Mouse (Mus musculus) heart, embryonic 10.5 days (tissue): ENCODE measurements at regions not wholly inside any gene's neighbourhood (a gene's known extent, or its start where the extent isn't known, plus 50 kb on each side); places are given as distances from the start of the nearest gene placed in this dataset.

ENCODE experiments used
- DNase-seq: peaks from one replicate; pipeline ENCODE4 v3.0.0-alpha.2; 2017; ENCODE audit warnings: low spot score
- H3K27ac ChIP-seq: fragments of 300-500 bp; sonication (generic); 2 replicates; pipeline ENCODE4 v1.5.1; 2016; ENCODE audit warnings: mild to moderate bottlenecking
- H3K27me3 ChIP-seq: fragments of 300-500 bp; sonication (generic); 2 replicates; pipeline ENCODE4 v1.6.1; 2016; ENCODE audit warnings: mild to moderate bottlenecking; ENCODE audit not compliant: poor library complexity, insufficient read depth, severe bottlenecking
- H3K36me3 ChIP-seq: fragments of 300-500 bp; sonication (generic); 2 replicates; pipeline ENCODE4 v1.6.1; 2016; ENCODE audit warnings: mild to moderate bottlenecking, moderate library complexity
- H3K4me1 ChIP-seq: fragments of 300-500 bp; sonication (generic); 2 replicates; pipeline ENCODE4 v1.6.1; 2016; ENCODE audit warnings: mild to moderate bottlenecking
- H3K4me3 ChIP-seq: fragments of 300-500 bp; sonication (generic); 2 replicates; pipeline ENCODE4 v1.5.1; 2016; ENCODE audit warnings: mild to moderate bottlenecking, moderate library complexity
- H3K9me3 ChIP-seq: fragments of 300-500 bp; sonication (generic); 2 replicates; pipeline ENCODE4 v1.6.1; 2016; ENCODE audit warnings: mild to moderate bottlenecking, moderate library complexity
- WGBS: fragments of 180-500 bp; shearing (Covaris S2); methylation state at CpG from one replicate; pipeline ENCODE4 v1.1.7; 2016; 5-methylcytosine and 5-hydroxymethylcytosine counted together

GRCm38 (mm10) chr11:37735992-37736391, 500.2 kb upstream of the Tenm2 start:
- no peak overlapping the region for H3K27ac ChIP-seq

DNA sequence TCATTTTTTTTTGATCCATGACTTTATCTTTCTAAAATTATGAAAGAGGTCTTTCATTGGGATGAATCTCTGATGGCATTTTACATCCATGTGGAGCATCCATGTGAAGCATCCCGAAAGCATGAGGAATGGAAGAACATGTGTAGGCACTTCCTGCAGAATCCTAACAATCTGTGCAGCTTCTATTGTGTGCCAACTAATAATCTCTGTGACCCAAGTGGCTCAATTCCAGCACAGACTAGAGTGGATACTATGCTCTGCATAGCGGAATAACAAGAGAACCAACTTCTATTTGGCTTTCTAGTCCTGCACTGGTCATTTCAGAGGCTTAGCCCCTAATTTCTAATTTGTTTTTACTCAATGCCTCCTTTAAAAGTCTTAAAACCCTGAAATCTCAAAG, 499.7 kb upstream of the Tenm2 start:
- Histone ChIP-seq H3K27me3 (no peaks in the 10 kb centered on the region), H3K9me3 (no peaks in the 10 kb centered on the region), H3K4me3 (no peak overlapping the region), H3K27ac (no peak overlapping the region), H3K36me3 (no peaks in the 10 kb centered on the region), H3K4me1 (no peaks in the 10 kb centered on the region)
- WGBS = 77% methylated on average over 2 of the region's 2 CpGs
- no peak for DNase-seq

More at GRCm38 (mm10) chr11:37735992-37736391, 500.2 kb upstream of the Tenm2 start:
- H3K36me3 ChIP-seq = no peaks in the 10 kb centered on the region
- no peaks in the 10 kb centered on the region for H3K27me3 ChIP-seq
- DNase-seq = no peak
- H3K4me3 ChIP-seq = no peak overlapping the region
- no peaks in the 10 kb centered on the region for H3K4me1 ChIP-seq
- H3K9me3 ChIP-seq = no peaks in the 10 kb centered on the region

DNA sequence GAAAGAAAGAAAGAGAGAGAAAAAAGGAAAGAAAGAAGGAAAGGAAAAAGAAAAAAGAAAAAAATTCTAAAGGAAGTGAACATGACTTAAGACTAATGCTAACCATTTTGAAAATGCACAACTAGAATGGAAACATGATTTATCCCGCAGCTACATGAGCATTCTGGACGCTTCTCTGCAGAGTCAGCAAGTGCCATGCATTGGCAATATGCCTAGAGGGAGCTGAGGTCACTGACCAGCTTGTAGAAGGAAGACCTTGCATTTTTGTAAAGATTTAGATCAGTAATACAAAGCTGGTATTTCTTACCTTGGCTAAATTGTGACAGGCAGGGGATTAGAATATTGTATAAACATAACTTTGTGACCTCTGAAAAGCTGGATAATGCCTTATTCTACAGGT, 461.2 kb upstream of the Tenm2 start:
- H3K27me3 ChIP-seq = no peaks in the 10 kb centered on the region
- H3K27ac ChIP-seq = no peak overlapping the region
- no peaks in the 10 kb centered on the region for H3K9me3 ChIP-seq
- no peaks in the 10 kb centered on the region for H3K36me3 ChIP-seq
- DNase-seq = no peak
- 82% methylated on average over 2 of the region's 2 CpGs for WGBS
- H3K4me3 ChIP-seq = no peak overlapping the region
- H3K4me1 ChIP-seq = no peaks in the 10 kb centered on the region

DNA sequence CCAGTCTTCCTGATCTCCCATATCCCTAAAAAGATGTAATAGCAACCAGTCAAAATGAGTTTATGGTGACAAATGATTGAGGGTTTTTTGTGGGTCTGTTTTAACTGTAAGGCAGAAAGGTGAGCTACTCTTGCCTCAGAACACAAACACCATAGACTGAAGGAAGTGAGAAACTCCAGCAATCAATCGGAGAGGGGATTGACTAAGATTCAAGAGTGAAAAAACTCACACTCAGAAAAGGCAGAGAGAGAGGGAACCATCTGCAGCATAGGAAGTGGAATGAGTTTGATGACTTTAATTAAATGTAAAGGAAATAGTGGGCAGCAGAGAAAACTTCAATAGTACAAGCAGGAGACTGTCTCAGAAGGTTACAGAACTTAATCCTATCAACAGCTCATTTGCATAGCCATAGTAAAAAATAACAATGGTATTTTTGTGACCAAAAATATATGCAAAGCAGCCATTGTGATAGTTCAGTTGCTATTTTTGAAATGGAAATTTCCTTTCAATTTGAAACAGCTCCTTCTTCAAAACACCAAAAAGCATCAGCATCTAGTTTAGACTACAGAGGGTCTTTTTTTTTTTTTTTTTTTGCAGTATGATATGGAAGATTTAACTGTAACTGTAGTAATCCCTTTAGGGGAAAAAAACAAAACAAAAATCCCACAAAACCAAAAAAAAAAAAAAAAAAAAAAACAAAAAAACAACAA, 442.9 kb upstream of the Tenm2 start:
- Histone ChIP-seq H3K4me1 (no peaks in the 10 kb centered on the region), H3K4me3 (no peak overlapping the region), H3K9me3 (no peaks in the 10 kb centered on the region), H3K27ac (no peak overlapping the region), H3K27me3 (no peaks in the 10 kb centered on the region), H3K36me3 (no peaks in the 10 kb centered on the region)
- DNase-seq = no peak
- 56% methylated on average over 1 of the region's 1 CpGs for WGBS

GRCm38 (mm10) chr11:37671320-37671719, 435.6 kb upstream of the Tenm2 start:
- H3K4me3 ChIP-seq = no peak overlapping the region
- no peaks in the 10 kb centered on the region for H3K36me3 ChIP-seq
- H3K4me1 ChIP-seq = no peaks in the 10 kb centered on the region
- no peaks in the 10 kb centered on the region for H3K9me3 ChIP-seq
- H3K27me3 ChIP-seq = no peaks in the 10 kb centered on the region
- no peak for DNase-seq
- WGBS = 60% methylated on average over 3 of the region's 3 CpGs
- H3K27ac ChIP-seq = no peak overlapping the region

DNA sequence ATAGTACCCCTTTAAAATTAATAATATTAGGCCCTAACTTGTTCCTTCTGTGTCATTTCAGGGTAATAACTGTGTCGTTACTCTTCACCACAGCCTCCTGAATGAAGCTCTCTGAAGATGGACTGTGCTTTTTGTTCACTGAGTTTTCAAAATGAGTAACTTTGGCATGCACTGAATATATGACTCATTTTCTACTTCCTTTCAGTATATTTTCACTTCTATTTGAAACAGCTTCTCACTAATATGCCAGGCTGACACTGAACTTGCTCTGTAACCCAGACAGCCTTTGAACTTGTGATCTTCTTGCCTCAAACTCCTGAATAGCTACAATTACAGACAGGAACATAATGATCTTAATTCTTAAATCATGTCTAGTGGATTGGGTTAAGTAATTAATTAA, 431.2 kb upstream of the Tenm2 start:
- 88% methylated on average over 1 of the region's 1 CpGs for WGBS
- H3K9me3 ChIP-seq = no peaks in the 10 kb centered on the region
- no peaks in the 10 kb centered on the region for H3K27me3 ChIP-seq
- H3K27ac ChIP-seq = no peak overlapping the region
- no peak overlapping the region for H3K4me3 ChIP-seq
- DNase-seq = no peak
- H3K36me3 ChIP-seq = no peaks in the 10 kb centered on the region
- H3K4me1 ChIP-seq = no peaks in the 10 kb centered on the region

- Histone ChIP-seq H3K9me3 (no peaks in the 10 kb centered on the region), H3K4me3 (no peak overlapping the region), H3K36me3 (no peaks in the 10 kb centered on the region), H3K27ac (no peak overlapping the region), H3K4me1 (no peaks in the 10 kb centered on the region), H3K27me3 (no peaks in the 10 kb centered on the region)
- no peak for DNase-seq
- 90% methylated on average over 11 of the region's 11 CpGs for WGBS
Observed at GRCm38 (mm10) chr11:37650095-37650494, 414.3 kb upstream of the Tenm2 start.

DNA sequence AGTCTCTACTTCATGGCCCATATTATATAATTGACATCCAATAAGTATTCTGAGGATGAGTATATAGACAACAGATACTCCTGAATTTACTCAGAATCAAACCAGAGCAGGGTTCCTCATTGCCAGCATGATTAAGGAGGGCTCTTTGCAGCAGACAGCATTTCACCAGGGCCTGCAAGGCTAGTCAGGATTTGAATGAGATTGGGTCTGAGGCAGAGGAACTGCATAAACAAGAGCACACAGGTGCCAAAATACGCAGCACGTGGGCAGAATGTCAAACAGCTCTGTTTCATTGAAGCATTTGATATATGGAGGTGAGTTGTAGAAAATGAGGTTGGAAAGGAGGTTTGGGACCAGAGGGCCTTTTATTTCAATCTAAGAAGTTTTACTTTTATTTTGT, 387.5 kb upstream of the Tenm2 start:
- Histone ChIP-seq H3K27ac (no peak overlapping the region), H3K4me3 (no peak overlapping the region), H3K9me3 (no peaks in the 10 kb centered on the region), H3K36me3 (no peaks in the 10 kb centered on the region), H3K27me3 (no peaks in the 10 kb centered on the region), H3K4me1 (no peaks in the 10 kb centered on the region)
- WGBS = 81% methylated on average over 2 of the region's 2 CpGs
- no peak for DNase-seq

GRCm38 (mm10) chr11:37600533-37600932, 364.8 kb upstream of the Tenm2 start:
- Histone ChIP-seq H3K4me1 (no peaks in the 10 kb centered on the region), H3K4me3 (no peak overlapping the region), H3K27me3 (no peaks in the 10 kb centered on the region), H3K27ac (no peak overlapping the region), H3K9me3 (no peaks in the 10 kb centered on the region), H3K36me3 (no peaks in the 10 kb centered on the region)
- WGBS = 74% methylated on average over 1 of the region's 1 CpGs
- DNase-seq = no peak

GRCm38 (mm10) chr11:37582236-37582635, 346.5 kb upstream of the Tenm2 start:
- no peak overlapping the region for H3K27ac ChIP-seq
- H3K4me1 ChIP-seq = no peaks in the 10 kb centered on the region
- H3K27me3 ChIP-seq = no peaks in the 10 kb centered on the region
- DNase-seq = no peak
- no peaks in the 10 kb centered on the region for H3K9me3 ChIP-seq
- H3K36me3 ChIP-seq = no peaks in the 10 kb centered on the region
- H3K4me3 ChIP-seq = no peak overlapping the region
- 74% methylated on average over 2 of the region's 2 CpGs for WGBS

- DNase-seq = no peak
- no peaks in the 10 kb centered on the region for H3K9me3 ChIP-seq
- WGBS = 66% methylated on average over 2 of the region's 2 CpGs
- H3K4me3 ChIP-seq = no peak overlapping the region
- H3K4me1 ChIP-seq = no peaks in the 10 kb centered on the region
- H3K27ac ChIP-seq = no peak overlapping the region
- no peaks in the 10 kb centered on the region for H3K36me3 ChIP-seq
- H3K27me3 ChIP-seq = no peaks in the 10 kb centered on the region
Observed at GRCm38 (mm10) chr11:37533624-37534023, 297.9 kb upstream of the Tenm2 start.

DNA sequence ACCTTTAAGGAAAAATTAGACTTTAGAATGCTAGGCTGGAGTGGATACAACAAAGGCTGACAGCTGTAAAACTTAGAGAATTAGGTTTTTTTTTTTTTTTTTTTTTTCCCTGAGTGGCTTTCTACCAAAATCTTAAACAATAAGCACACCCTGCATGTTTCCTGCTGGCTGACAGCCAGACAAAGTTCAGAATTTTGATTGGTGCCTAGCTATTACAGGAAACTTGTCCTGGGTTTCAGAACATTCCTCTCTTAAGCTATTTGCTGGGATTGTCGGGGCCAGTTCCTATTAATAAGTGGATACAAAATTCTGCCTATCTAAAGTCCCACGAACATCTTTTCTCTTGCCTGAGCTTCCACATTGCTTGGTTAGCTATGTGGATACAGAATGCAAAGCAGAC, 296.7 kb upstream of the Tenm2 start:
- no peak overlapping the region for H3K4me3 ChIP-seq
- no peaks in the 10 kb centered on the region for H3K9me3 ChIP-seq
- 27% methylated on average over 2 of the region's 2 CpGs for WGBS
- no peak overlapping the region for H3K27ac ChIP-seq
- no peak for DNase-seq
- no peaks in the 10 kb centered on the region for H3K27me3 ChIP-seq
- H3K4me1 ChIP-seq = no peaks in the 10 kb centered on the region
- no peaks in the 10 kb centered on the region for H3K36me3 ChIP-seq

DNA sequence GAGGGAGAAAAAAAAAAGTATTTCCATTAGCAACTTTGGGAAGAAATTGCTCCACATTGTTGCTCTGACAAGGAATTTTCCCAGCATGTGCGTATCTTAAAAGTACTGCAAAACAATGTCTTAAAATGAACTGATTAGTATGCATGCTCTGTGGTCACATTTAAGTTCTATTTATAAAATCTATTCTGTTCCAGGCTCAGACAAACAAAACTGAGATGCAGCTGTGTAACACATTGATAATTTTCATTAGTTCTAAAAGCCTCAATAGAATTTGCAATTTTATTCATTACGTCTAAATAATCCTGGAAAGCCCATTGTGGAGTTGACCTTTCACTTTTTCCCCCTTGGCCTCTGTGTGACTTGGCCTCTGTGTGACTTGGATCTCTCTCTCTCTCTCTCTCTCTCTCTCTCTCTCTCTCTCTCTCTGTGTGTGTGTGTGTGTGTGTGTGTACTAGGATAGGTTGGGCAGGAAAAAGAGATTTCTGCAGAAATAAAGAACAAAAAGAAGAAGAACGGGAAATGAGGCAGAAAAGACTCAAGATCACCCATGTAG, 262.8 kb upstream of the Tenm2 start:
- DNase-seq = no peak
- H3K4me3 ChIP-seq = no peak overlapping the region
- H3K9me3 ChIP-seq = no peaks in the 10 kb centered on the region
- H3K27me3 ChIP-seq = no peaks in the 10 kb centered on the region
- H3K27ac ChIP-seq = no peak overlapping the region
- no peaks in the 10 kb centered on the region for H3K36me3 ChIP-seq
- H3K4me1 ChIP-seq = no peaks in the 10 kb centered on the region
- 79% methylated on average over 3 of the region's 3 CpGs for WGBS

DNA sequence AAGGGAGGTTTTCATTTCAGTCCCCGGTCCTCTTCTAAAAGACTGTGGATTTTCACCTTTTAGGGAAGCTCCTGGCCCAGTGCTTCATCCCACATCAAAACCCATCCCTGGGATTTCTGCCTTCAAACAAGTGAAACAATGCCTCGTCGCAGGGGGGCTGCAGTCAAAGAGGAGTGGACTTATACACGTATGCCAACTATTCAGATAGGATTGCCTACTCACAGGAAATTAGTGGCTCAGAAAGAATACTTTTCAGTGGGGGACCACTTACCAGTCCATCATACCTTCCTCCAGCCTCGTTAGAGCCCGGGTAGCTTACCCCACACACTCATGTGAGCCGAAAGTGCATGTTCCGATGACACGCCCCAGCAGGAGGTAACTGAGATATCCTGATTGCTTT, 262.1 kb upstream of the Tenm2 start:
- DNase-seq = no peak
- H3K36me3 ChIP-seq = no peaks in the 10 kb centered on the region
- H3K27me3 ChIP-seq = no peaks in the 10 kb centered on the region
- 58% methylated on average over 9 of the region's 9 CpGs for WGBS
- H3K4me3 ChIP-seq = no peak overlapping the region
- H3K4me1 ChIP-seq = no peaks in the 10 kb centered on the region
- H3K27ac ChIP-seq = no peak overlapping the region
- no peaks in the 10 kb centered on the region for H3K9me3 ChIP-seq
